Mouse (Mus musculus) bone marrow, adult 2 months (tissue): Measurements from ENCODE around the gene Numa1.

Experiments used
- CTCF ChIP-seq: fragments of 200-500 bp; IDR thresholded peaks from 2 replicates; pipeline ENCODE4 v1.5.1; 2011; ENCODE audit warnings: low read length, control low read depth; ENCODE audit not compliant: control insufficient read depth, insufficient read depth
- POLR2A ChIP-seq: fragments of 200-500 bp; IDR thresholded peaks from 2 replicates; pipeline ENCODE4 v1.6.1; 2011; ENCODE audit warnings: low read depth, mild to moderate bottlenecking, control low read depth, low read length, borderline replicate concordance; ENCODE audit not compliant: control insufficient read depth

GRCm38 (mm10) chr7:101963621-101964020, 29.7 kb downstream of the Numa1 start:
- no peak for TF ChIP-seq CTCF
- no peak for TF ChIP-seq POLR2A
